Mouse (Mus musculus) heart, postnatal 0 days (tissue): ENCODE results near the gene Atp8b2. TPM values are rescaled to one million over a fixed set of nuclear protein-coding genes. Genes with fewer than 3 reads are reported as not detected.

Source experiments
- ATAC-seq: fragments of 200-750 bp; cut with Nextera tagmentation; 2 replicates; pipeline ENCODE4 v1.8.0; 2017; ENCODE audit warnings: low read depth, moderate number of reproducible peaks, moderate library complexity; ENCODE audit not compliant: insufficient read depth
- DNase-seq: peaks from one replicate; pipeline ENCODE4 v3.0.0-alpha.2; 2016; ENCODE audit warnings: low spot score
- H3K27ac ChIP-seq: fragments of 300-500 bp; sonication (generic); 2 replicates; pipeline ENCODE4 v1.5.1; 2014; ENCODE audit warnings: low read depth, mild to moderate bottlenecking
- H3K27me3 ChIP-seq: fragments of 300-500 bp; sonication (generic); 2 replicates; pipeline ENCODE4 v1.6.1; 2014; ENCODE audit warnings: low read length, mixed read lengths; ENCODE audit not compliant: control insufficient read depth, insufficient read depth
- H3K36me3 ChIP-seq: fragments of 300-500 bp; sonication (generic); replicated peaks from 2 replicates; pipeline ENCODE4 v1.6.1; 2014; ENCODE audit warnings: low read length, mixed read lengths; ENCODE audit not compliant: control insufficient read depth, insufficient read depth
- H3K4me1 ChIP-seq: fragments of 300-500 bp; sonication (generic); 2 replicates; pipeline ENCODE4 v1.6.1; 2014; ENCODE audit warnings: antibody characterized with exemption; ENCODE audit not compliant: control insufficient read depth, insufficient read depth
- H3K4me2 ChIP-seq: fragments of 300-500 bp; sonication (generic); 2 replicates; pipeline ENCODE4 v1.6.1; 2014; ENCODE audit warnings: low read depth, mild to moderate bottlenecking, low read length, moderate library complexity
- H3K4me3 ChIP-seq: fragments of 300-500 bp; sonication (generic); 2 replicates; pipeline ENCODE4 v1.5.1; 2014; ENCODE audit warnings: low read depth, low read length
- H3K9ac ChIP-seq: fragments of 300-500 bp; sonication (generic); replicated peaks from 2 replicates; pipeline ENCODE4 v1.6.1; 2014; ENCODE audit warnings: low read depth, low read length, mixed read lengths
- H3K9me3 ChIP-seq: fragments of 300-500 bp; sonication (generic); replicated peaks from 2 replicates; pipeline ENCODE4 v1.6.1; 2016; ENCODE audit warnings: low read length; ENCODE audit not compliant: control insufficient read depth
- CTCF ChIP-seq: IDR thresholded peaks from 2 replicates; pipeline ENCODE4 v1.5.1; 2016; ENCODE audit warnings: antibody characterized with exemption, control low read depth, low read depth
- EP300 ChIP-seq: IDR thresholded peaks from 2 replicates; pipeline ENCODE4 v1.6.1; 2016; ENCODE audit warnings: antibody characterized with exemption, low read depth
- WGBS: fragments of 180-500 bp; shearing (Covaris S2); extraction: QIAGEN DNeasy Blood & Tissue Kit; methylation state at CpG from one replicate; pipeline ENCODE4 v1.1.7; 2014; 5-methylcytosine and 5-hydroxymethylcytosine counted together
- polyA plus RNA-seq: library from polyadenylated mRNA; unstranded; fragments of >200 nt; fragmentation: Nextera tagmentation; extraction: Ambion mirVana; gene quantifications from 2 replicates; pipeline ENCODE4 v1.2.1, GENCODE M21; 2015
- total RNA-seq: library from RNA; depleted of rRNA; stranded (reverse); fragments of >200 nt; gene quantifications from 2 replicates; pipeline ENCODE4 v1.2.3, GENCODE M21; 2014; ENCODE audit warnings: low replicate concordance

Gene Atp8b2
- total and polyA plus RNA-seq, 2 experiments from 2014 or later: 5.2 to 52.4 TPM

GRCm38 (mm10) chr3:89959435-89959834 is 3.9 kb downstream of the Atp8b2 start:
- peak overlapping the region; percentile 78; the same call in 1 of the 2 replicates for H3K4me3 ChIP-seq
- H3K9me3 ChIP-seq: no peaks in the 10 kb centered on the region
- no peak overlapping the region for H3K27ac ChIP-seq
- WGBS: 64% methylated on average over 4 of the region's 4 CpGs
- peaks cover 28% of the 10 kb centered on the region for H3K4me1 ChIP-seq
- TF ChIP-seq EP300 (no peak), CTCF (no peak)
- H3K4me2 ChIP-seq: peak overlapping the region; percentile 96
- no peak for ATAC-seq
- H3K27me3 ChIP-seq: no peaks in the 10 kb centered on the region
- peak; percentile 61 for DNase-seq
- H3K9ac ChIP-seq: no peak overlapping the region; the same call in 1 of the 2 replicates
- peaks cover 39% of the 10 kb centered on the region for H3K36me3 ChIP-seq

DNA sequence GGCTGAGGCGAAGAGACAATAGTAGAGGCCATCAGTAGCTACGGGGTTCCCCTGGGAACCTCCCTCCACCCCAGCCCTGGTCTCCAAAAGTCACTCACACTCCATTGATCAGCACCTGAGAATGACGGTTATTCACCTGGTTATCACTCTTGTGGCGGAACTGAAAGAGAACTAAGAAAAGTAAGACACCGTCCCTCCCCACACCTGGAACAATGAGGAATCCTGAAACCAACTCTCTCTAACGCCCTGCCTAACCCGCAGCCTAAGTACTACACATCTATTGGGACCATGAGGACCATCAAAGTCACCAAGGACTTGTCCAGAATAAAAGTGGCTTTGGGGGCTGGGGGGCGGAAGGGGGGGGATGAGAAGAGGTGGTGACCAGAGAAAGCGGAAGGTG is 5.4 kb downstream of the Atp8b2 start:
- no peak overlapping the region for H3K27ac ChIP-seq
- WGBS: 92% methylated on average over 9 of the region's 9 CpGs
- peaks cover 55% of the 10 kb centered on the region for H3K36me3 ChIP-seq
- DNase-seq (no peak), ATAC-seq (no peak)
- H3K9me3 ChIP-seq: no peaks in the 10 kb centered on the region
- no peaks in the 10 kb centered on the region for H3K27me3 ChIP-seq
- TF ChIP-seq CTCF: no peak
- TF ChIP-seq EP300: no peak
- no peak overlapping the region for H3K4me2 ChIP-seq
- H3K9ac ChIP-seq: no peak overlapping the region
- no peak overlapping the region for H3K4me3 ChIP-seq
- peaks cover 28% of the 10 kb centered on the region for H3K4me1 ChIP-seq

DNA sequence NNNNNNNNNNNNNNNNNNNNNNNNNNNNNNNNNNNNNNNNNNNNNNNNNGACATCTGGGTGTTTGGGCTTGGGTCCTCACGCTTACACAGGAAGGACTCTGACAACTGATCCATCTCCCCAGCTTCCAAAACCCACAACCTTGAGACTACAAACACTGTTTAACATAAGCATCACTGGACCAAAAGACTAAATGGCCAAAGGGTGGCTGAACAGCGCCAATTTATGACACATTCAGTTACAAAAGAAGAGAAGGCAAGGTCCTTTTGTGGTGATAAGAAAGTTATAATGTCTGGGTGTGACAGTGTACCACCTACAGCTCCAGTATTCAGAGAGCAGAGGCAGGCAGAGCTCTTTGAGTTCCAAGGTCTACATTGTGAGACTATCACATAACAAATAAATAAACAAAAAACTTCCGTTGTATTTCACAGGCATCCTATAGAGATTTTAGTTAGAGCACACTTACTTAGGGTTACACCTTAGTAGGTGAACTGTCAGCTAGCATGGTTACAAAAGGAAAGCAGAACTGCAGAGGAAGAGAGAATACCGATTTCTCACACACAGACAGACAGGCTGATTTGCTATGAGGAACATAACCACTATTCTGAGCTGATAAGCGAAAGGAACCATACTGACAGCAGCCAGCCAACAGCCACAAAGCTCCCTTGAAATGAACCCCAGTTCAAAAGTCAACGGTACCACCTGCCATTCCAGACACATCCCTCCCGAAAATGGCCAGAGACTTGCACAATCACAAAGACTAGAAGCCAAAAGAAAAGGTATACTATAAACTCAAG is 6.9 kb downstream of the Atp8b2 start:
- Histone ChIP-seq H3K4me2 (no peak overlapping the region), H3K27me3 (no peaks in the 10 kb centered on the region), H3K4me1 (peaks cover 19% of the 10 kb centered on the region), H3K9me3 (no peaks in the 10 kb centered on the region), H3K27ac (no peak overlapping the region), H3K4me3 (no peak overlapping the region), H3K9ac (no peak overlapping the region), H3K36me3 (peaks cover 70% of the 10 kb centered on the region)
- DNase-seq (no peak), ATAC-seq (no peak)
- TF ChIP-seq CTCF: no peak
- TF ChIP-seq EP300: no peak
- 92% methylated on average over 7 of the region's 7 CpGs for WGBS

DNA sequence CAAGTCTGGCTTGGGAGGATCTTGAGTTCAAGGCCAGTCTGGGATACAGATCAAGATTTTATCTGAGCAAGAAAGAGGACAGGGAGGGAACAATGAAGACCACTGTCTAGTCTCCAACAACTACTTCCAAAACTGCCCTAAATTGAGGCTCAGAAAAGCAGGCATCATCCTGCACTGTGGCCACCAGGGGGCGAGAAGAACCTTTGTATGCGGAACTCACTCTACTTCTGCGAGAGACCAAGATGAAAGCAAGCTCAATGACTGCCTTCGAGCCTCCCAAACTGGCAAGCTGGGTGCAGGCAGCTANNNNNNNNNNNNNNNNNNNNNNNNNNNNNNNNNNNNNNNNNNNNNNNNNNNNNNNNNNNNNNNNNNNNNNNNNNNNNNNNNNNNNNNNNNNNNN is 9.9 kb downstream of the Atp8b2 start:
- no peak; the same call in 1 of the 2 replicates for ATAC-seq
- H3K4me1 ChIP-seq: no peaks in the 10 kb centered on the region
- no peak overlapping the region for H3K4me3 ChIP-seq
- H3K9me3 ChIP-seq: no peaks in the 10 kb centered on the region
- 0% methylated on average over 4 of the region's 4 CpGs for WGBS
- H3K4me2 ChIP-seq: no peak overlapping the region
- peak; percentile 96 for TF ChIP-seq CTCF
- TF ChIP-seq EP300: no peak
- DNase-seq: peak; percentile 54
- H3K9ac ChIP-seq: no peak overlapping the region
- no peaks in the 10 kb centered on the region for H3K27me3 ChIP-seq
- H3K27ac ChIP-seq: no peak overlapping the region
- H3K36me3 ChIP-seq: peaks cover 98% of the 10 kb centered on the region

GRCm38 (mm10) chr3:89948655-89949054 is 14.7 kb downstream of the Atp8b2 start:
- DNase-seq (no peak), ATAC-seq (no peak)
- no peak for TF ChIP-seq EP300
- TF ChIP-seq CTCF: no peak
- peaks cover 100% of the 10 kb centered on the region for H3K36me3 ChIP-seq
- no peaks in the 10 kb centered on the region for H3K27me3 ChIP-seq
- H3K9ac ChIP-seq: no peak overlapping the region
- no peaks in the 10 kb centered on the region for H3K4me1 ChIP-seq
- H3K4me2 ChIP-seq: no peak overlapping the region
- no peak overlapping the region for H3K4me3 ChIP-seq
- no peaks in the 10 kb centered on the region for H3K9me3 ChIP-seq
- WGBS: 24% methylated on average over 6 of the region's 6 CpGs
- no peak overlapping the region for H3K27ac ChIP-seq
